Mouse (Mus musculus) ovary, postnatal 36 days (tissue): Measurements from ENCODE around the gene Sytl3.
"Not testable (repeated sequence)": the region's sequence is repeated elsewhere in the genome, so short reads cannot be mapped to it uniquely, and the experiment has no call there.

Experiments
- DNase-seq: peaks from one replicate; pipeline ENCODE4 v3.0.0; 2022; ENCODE audit warnings: low spot score, mixed read lengths

The Sytl3 gene

GRCm38 (mm10) chr17:6695712-6696111 lies 36.8 kb downstream of the Sytl3 start:
- not testable (repeated sequence) for DNase-seq

- not testable (repeated sequence) for DNase-seq
Measured at GRCm38 (mm10) chr17:6696521-6696920, 37.6 kb downstream of the Sytl3 start.

GRCm38 (mm10) chr17:6697224-6697775 lies 38.4 kb downstream of the Sytl3 start:
- DNase-seq, result peak; percentile 42

- not testable (repeated sequence) for DNase-seq
Measured at GRCm38 (mm10) chr17:6699502-6699901, 40.6 kb downstream of the Sytl3 start.

GRCm38 (mm10) chr17:6700077-6700476 lies 41.2 kb downstream of the Sytl3 start:
- not testable (repeated sequence) for DNase-seq

- DNase-seq, result not testable (repeated sequence)
Measured at GRCm38 (mm10) chr17:6702625-6703221, 43.8 kb downstream of the Sytl3 start.

- DNase-seq, result not testable (repeated sequence)
Measured at GRCm38 (mm10) chr17:6703381-6704270, 44.7 kb downstream of the Sytl3 start.

- not testable (repeated sequence) for DNase-seq
Measured at GRCm38 (mm10) chr17:6706448-6706847, 47.6 kb downstream of the Sytl3 start.

GRCm38 (mm10) chr17:6707422-6707821 lies 48.5 kb downstream of the Sytl3 start:
- DNase-seq, result not testable (repeated sequence)

GRCm38 (mm10) chr17:6708194-6708593 lies 49.3 kb downstream of the Sytl3 start:
- DNase-seq, result not testable (repeated sequence)

GRCm38 (mm10) chr17:6713483-6713882 lies 54.6 kb downstream of the Sytl3 start:
- not testable (repeated sequence) for DNase-seq

- not testable (repeated sequence) for DNase-seq
Measured at GRCm38 (mm10) chr17:6713944-6714343, 55.1 kb downstream of the Sytl3 start.

GRCm38 (mm10) chr17:6727996-6728610 lies 69.2 kb downstream of the Sytl3 start:
- no peak for DNase-seq

- no peak for DNase-seq
Measured at GRCm38 (mm10) chr17:6729244-6729742, 70.4 kb downstream of the Sytl3 start.

- DNase-seq, result no peak
Measured at GRCm38 (mm10) chr17:6731132-6731531, 72.2 kb downstream of the Sytl3 start.

- no peak for DNase-seq
Measured at GRCm38 (mm10) chr17:6731634-6732033, 72.7 kb downstream of the Sytl3 start.

GRCm38 (mm10) chr17:6732665-6733064 lies 73.8 kb downstream of the Sytl3 start:
- DNase-seq, result no peak

- no peak for DNase-seq
Measured at GRCm38 (mm10) chr17:6733322-6733875, 74.5 kb downstream of the Sytl3 start.

- DNase-seq, result no peak
Measured at GRCm38 (mm10) chr17:6734746-6735441, 76.0 kb downstream of the Sytl3 start.

GRCm38 (mm10) chr17:6736306-6737272 lies 77.7 kb downstream of the Sytl3 start:
- peak; percentile 9 for DNase-seq
